Mouse (Mus musculus) kidney, adult 2 months (tissue): Measurements from ENCODE around the gene Cldn5.

Experiments used
- CTCF ChIP-seq: fragments of 200-500 bp; conservative IDR thresholded peaks from 2 replicates; pipeline ENCODE4 v1.5.1; 2011; ENCODE audit warnings: low read depth, mild to moderate bottlenecking, control low read depth, low read length, moderate library complexity, mixed read lengths; ENCODE audit not compliant: insufficient read depth, insufficient read length
- POLR2A ChIP-seq: fragments of 200-500 bp; IDR thresholded peaks from one replicate; pipeline ENCODE4 v1.6.1; 2011; ENCODE audit warnings: low read depth, low read length, control low read depth

- TF ChIP-seq CTCF (no peak), POLR2A (no peak)
Measured at GRCm38 (mm10) chr16:18785025-18785424, 8.4 kb downstream of the Cldn5 start.
